Mouse (Mus musculus) stomach, embryonic 15.5 days (tissue): Measurements from ENCODE around the gene Prr19. TPM values are rescaled to one million over a fixed set of nuclear protein-coding genes. Genes with fewer than 3 reads are reported as not detected.
A peak's percentile ranks its signal among the peaks of the same experiment; 100 is the strongest.

ENCODE experiments used
- ATAC-seq: fragments of 200-750 bp; cut with Nextera tagmentation; 2 replicates; pipeline ENCODE4 v1.8.0; 2017; ENCODE audit warnings: low read depth, moderate number of reproducible peaks, moderate TSS enrichment; ENCODE audit not compliant: insufficient read depth, low FRiP score
- H3K27ac ChIP-seq: fragments of 300-500 bp; sonication (generic); 2 replicates; pipeline ENCODE4 v1.5.1; 2015; ENCODE audit warnings: mild to moderate bottlenecking, inconsistent platforms
- H3K27me3 ChIP-seq: fragments of 300-500 bp; sonication (generic); replicated peaks from 2 replicates; pipeline ENCODE4 v1.6.1; 2015; ENCODE audit warnings: inconsistent platforms
- H3K36me3 ChIP-seq: fragments of 300-500 bp; sonication (generic); 2 replicates; pipeline ENCODE4 v1.6.1; 2015; ENCODE audit warnings: inconsistent platforms
- H3K4me1 ChIP-seq: fragments of 300-500 bp; sonication (generic); 2 replicates; pipeline ENCODE4 v1.6.1; 2015; ENCODE audit warnings: inconsistent platforms
- H3K4me2 ChIP-seq: fragments of 300-500 bp; sonication (generic); 2 replicates; pipeline ENCODE4 v1.6.1; 2015; ENCODE audit warnings: mild to moderate bottlenecking, inconsistent platforms
- H3K4me3 ChIP-seq: fragments of 300-500 bp; sonication (generic); replicated peaks from 2 replicates; pipeline ENCODE4 v1.5.1; 2015; ENCODE audit warnings: inconsistent platforms
- H3K9ac ChIP-seq: fragments of 300-500 bp; sonication (generic); 2 replicates; pipeline ENCODE4 v1.6.1; 2015; ENCODE audit warnings: inconsistent platforms
- H3K9me3 ChIP-seq: fragments of 300-500 bp; sonication (generic); 2 replicates; pipeline ENCODE4 v1.6.1; 2016; ENCODE audit warnings: inconsistent platforms
- WGBS: fragments of 180-500 bp; shearing (Covaris S2); methylation state at CpG from one replicate; pipeline ENCODE4 v1.1.7; 2015; 5-methylcytosine and 5-hydroxymethylcytosine counted together
- polyA plus RNA-seq: library from polyadenylated mRNA; unstranded; fragments of >200 nt; fragmentation: Nextera tagmentation; extraction: Ambion mirVana; gene quantifications from 2 replicates; pipeline ENCODE4 v1.2.1, GENCODE M21; 2015

Gene Prr19
- polyA plus RNA-seq, 1 experiment from 2014 or later: 0.41 TPM

DNA sequence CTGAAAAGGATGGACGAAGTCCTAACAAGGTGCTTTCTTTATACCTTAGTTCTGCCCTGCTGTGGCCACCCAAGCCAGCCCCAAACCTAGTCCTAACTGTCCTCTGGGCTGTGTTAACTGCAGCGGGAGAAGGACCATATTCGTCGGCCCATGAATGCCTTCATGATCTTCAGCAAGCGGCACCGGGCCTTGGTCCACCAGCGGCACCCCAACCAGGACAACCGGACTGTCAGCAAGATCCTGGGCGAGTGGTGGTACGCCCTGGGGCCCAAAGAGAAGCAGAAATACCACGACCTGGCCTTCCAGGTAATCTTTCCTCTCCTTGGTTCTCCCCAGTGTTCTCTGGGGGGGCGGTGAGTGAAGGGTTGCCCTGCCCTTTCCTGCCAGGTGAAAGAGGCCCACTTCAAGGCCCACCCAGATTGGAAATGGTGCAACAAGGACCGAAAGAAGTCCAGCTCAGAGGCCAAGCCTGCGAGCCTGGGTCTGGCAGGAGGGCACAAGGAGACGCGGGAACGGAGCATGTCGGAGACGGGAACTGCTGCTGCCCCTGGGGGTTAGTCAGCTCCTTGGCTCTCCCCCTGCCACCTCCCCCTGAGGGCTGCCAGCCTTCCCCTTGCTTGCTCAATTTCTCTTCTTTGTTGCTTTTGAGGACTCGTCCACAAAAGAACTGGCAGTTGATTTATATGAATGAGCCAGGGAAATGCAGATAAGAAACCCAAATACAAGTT lies 15.5 kb upstream of the Prr19 start:
- no peak for ATAC-seq
- 93% methylated on average over 20 of the region's 20 CpGs for WGBS
- Histone ChIP-seq H3K36me3 (peaks cover 58% of the 10 kb centered on the region), H3K4me3 (no peak overlapping the region), H3K4me2 (no peak overlapping the region), H3K27ac (no peak overlapping the region), H3K4me1 (peaks cover 35% of the 10 kb centered on the region), H3K27me3 (no peaks in the 10 kb centered on the region), H3K9me3 (no peaks in the 10 kb centered on the region), H3K9ac (no peak overlapping the region)

- Histone ChIP-seq H3K4me2 (no peak overlapping the region), H3K36me3 (peaks cover 70% of the 10 kb centered on the region), H3K9me3 (no peaks in the 10 kb centered on the region), H3K4me3 (no peak overlapping the region), H3K4me1 (peaks cover 26% of the 10 kb centered on the region), H3K9ac (no peak overlapping the region), H3K27ac (no peak overlapping the region), H3K27me3 (no peaks in the 10 kb centered on the region)
- no peak for ATAC-seq
- 79% methylated on average over 8 of the region's 8 CpGs for WGBS
These were observed 14.2 kb upstream of the Prr19 start for GRCm38 (mm10) chr7:25286989-25287388.

GRCm38 (mm10) chr7:25288011-25288410 lies 13.2 kb upstream of the Prr19 start:
- H3K9me3 ChIP-seq: no peaks in the 10 kb centered on the region
- WGBS: 86% methylated on average over 12 of the region's 12 CpGs
- H3K4me2 ChIP-seq: no peak overlapping the region
- H3K36me3 ChIP-seq: peaks cover 79% of the 10 kb centered on the region
- no peak overlapping the region for H3K27ac ChIP-seq
- H3K4me1 ChIP-seq: peaks cover 26% of the 10 kb centered on the region
- no peaks in the 10 kb centered on the region for H3K27me3 ChIP-seq
- H3K4me3 ChIP-seq: no peak overlapping the region
- no peak for ATAC-seq
- no peak overlapping the region for H3K9ac ChIP-seq

DNA sequence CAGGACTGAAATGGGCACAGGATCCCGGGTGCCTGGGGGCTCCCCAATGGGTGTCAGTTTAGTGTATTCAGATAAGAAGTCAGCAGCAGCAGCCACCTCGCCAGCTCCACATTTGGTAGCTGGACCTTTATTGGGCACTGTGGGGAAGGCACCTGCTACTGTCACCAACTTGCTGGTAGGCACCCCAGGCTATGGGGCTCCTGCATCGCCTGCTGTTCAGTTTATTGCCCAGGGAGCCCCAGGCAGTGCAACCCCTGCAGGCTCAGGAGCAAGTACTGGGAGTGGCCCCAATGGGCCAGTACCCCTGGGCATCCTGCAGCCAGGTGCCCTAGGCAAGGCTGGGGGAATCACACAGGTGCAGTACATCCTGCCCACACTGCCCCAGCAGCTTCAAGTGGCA lies 12.5 kb upstream of the Prr19 start:
- WGBS: 89% methylated on average over 3 of the region's 3 CpGs
- Histone ChIP-seq H3K4me3 (no peak overlapping the region), H3K36me3 (peaks cover 86% of the 10 kb centered on the region), H3K4me1 (peaks cover 19% of the 10 kb centered on the region), H3K4me2 (no peak overlapping the region), H3K9ac (no peak overlapping the region), H3K27me3 (no peaks in the 10 kb centered on the region), H3K27ac (no peak overlapping the region), H3K9me3 (no peaks in the 10 kb centered on the region)
- ATAC-seq: no peak

GRCm38 (mm10) chr7:25289925-25290324 lies 11.3 kb upstream of the Prr19 start:
- Histone ChIP-seq H3K9me3 (no peaks in the 10 kb centered on the region), H3K27ac (no peak overlapping the region), H3K27me3 (no peaks in the 10 kb centered on the region), H3K4me2 (no peak overlapping the region), H3K4me1 (peaks cover 7% of the 10 kb centered on the region), H3K4me3 (no peak overlapping the region), H3K36me3 (peaks cover 92% of the 10 kb centered on the region), H3K9ac (no peak overlapping the region)
- ATAC-seq: no peak
- 95% methylated on average over 3 of the region's 3 CpGs for WGBS

GRCm38 (mm10) chr7:25290463-25290862 lies 10.7 kb upstream of the Prr19 start:
- 92% methylated on average over 1 of the region's 1 CpGs for WGBS
- Histone ChIP-seq H3K4me1 (peaks cover 6% of the 10 kb centered on the region), H3K27ac (0 out of 2 replicates have a peak overlapping the region, but pooled peaks have one; percentile 11), H3K4me2 (no peak overlapping the region), H3K9me3 (no peaks in the 10 kb centered on the region), H3K9ac (no peak overlapping the region), H3K4me3 (no peak overlapping the region), H3K27me3 (no peaks in the 10 kb centered on the region), H3K36me3 (peaks cover 86% of the 10 kb centered on the region)
- ATAC-seq: 0 out of 2 replicates have a peak, but pooled peaks have one; percentile 3

- no peak overlapping the region for H3K9ac ChIP-seq
- peaks cover 83% of the 10 kb centered on the region for H3K36me3 ChIP-seq
- no peak overlapping the region for H3K4me2 ChIP-seq
- H3K9me3 ChIP-seq: no peaks in the 10 kb centered on the region
- 66% methylated on average over 2 of the region's 2 CpGs for WGBS
- no peak overlapping the region for H3K27ac ChIP-seq
- ATAC-seq: peak; percentile 9; the same call in 1 of the 2 replicates
- H3K27me3 ChIP-seq: no peaks in the 10 kb centered on the region
- H3K4me1 ChIP-seq: peaks cover 8% of the 10 kb centered on the region
- no peak overlapping the region for H3K4me3 ChIP-seq
These were observed 10.3 kb upstream of the Prr19 start for GRCm38 (mm10) chr7:25290911-25291310.

GRCm38 (mm10) chr7:25292107-25292506 lies 9.1 kb upstream of the Prr19 start:
- peaks cover 19% of the 10 kb centered on the region for H3K4me1 ChIP-seq
- no peak overlapping the region for H3K9ac ChIP-seq
- H3K9me3 ChIP-seq: no peaks in the 10 kb centered on the region
- no peak for ATAC-seq
- H3K4me2 ChIP-seq: no peak overlapping the region
- H3K36me3 ChIP-seq: peaks cover 71% of the 10 kb centered on the region
- no peak overlapping the region for H3K4me3 ChIP-seq
- H3K27me3 ChIP-seq: no peaks in the 10 kb centered on the region
- WGBS: 60% methylated on average over 7 of the region's 7 CpGs
- no peak overlapping the region for H3K27ac ChIP-seq

GRCm38 (mm10) chr7:25293191-25293739 lies 7.9 kb upstream of the Prr19 start:
- H3K36me3 ChIP-seq: peaks cover 60% of the 10 kb centered on the region
- H3K9ac ChIP-seq: no peak overlapping the region
- H3K27ac ChIP-seq: no peak overlapping the region
- ATAC-seq: no peak
- H3K9me3 ChIP-seq: no peaks in the 10 kb centered on the region
- peaks cover 19% of the 10 kb centered on the region for H3K4me1 ChIP-seq
- no peaks in the 10 kb centered on the region for H3K27me3 ChIP-seq
- no peak overlapping the region for H3K4me2 ChIP-seq
- WGBS: 71% methylated on average over 10 of the region's 10 CpGs
- H3K4me3 ChIP-seq: no peak overlapping the region

GRCm38 (mm10) chr7:25294495-25294894 lies 6.7 kb upstream of the Prr19 start:
- Histone ChIP-seq H3K36me3 (peaks cover 48% of the 10 kb centered on the region), H3K9ac (no peak overlapping the region), H3K27me3 (no peaks in the 10 kb centered on the region), H3K4me2 (no peak overlapping the region), H3K4me1 (peaks cover 19% of the 10 kb centered on the region), H3K27ac (no peak overlapping the region), H3K9me3 (no peaks in the 10 kb centered on the region), H3K4me3 (no peak overlapping the region)
- no peak for ATAC-seq
- 88% methylated on average over 4 of the region's 4 CpGs for WGBS

DNA sequence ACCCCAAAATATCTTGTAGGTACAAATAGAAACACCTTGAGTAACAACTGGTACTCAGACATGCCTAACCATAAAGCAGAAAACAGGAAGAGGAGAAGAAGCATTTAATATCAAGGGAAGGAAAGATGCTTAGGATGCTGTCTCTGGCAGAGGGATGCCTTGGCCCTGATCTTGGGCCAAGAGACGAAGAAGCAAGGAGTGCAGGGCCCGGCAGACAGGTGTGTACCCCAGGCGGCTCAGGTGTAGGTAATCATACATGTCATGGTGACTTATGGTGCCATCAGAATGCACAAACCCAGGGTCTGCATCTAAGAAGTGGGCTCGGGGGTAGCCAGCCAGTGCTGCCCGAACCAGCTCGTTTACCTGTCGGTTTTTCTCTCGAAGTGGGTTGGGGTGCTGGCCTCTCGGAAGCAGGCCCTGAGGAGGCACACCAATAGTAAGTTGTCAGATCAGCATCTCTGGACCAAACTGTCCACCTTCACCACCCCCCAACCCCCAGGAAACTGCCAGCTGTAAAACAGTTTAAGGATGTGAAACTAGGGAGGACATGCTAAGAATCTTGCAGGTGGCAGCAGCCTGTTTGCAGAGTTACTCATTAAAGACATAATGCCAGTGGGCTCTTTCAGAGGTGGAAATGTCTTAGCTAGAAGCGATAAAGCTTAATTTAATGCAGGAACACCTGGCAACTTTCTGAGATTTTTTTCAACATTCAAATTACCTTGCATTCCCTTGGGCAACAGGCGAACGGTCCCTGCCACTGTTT lies 6.1 kb upstream of the Prr19 start:
- Histone ChIP-seq H3K36me3 (peaks cover 41% of the 10 kb centered on the region), H3K9ac (no peak overlapping the region), H3K27ac (no peak overlapping the region), H3K4me2 (no peak overlapping the region), H3K9me3 (no peaks in the 10 kb centered on the region), H3K4me1 (peaks cover 19% of the 10 kb centered on the region), H3K4me3 (no peak overlapping the region), H3K27me3 (no peaks in the 10 kb centered on the region)
- ATAC-seq: no peak
- WGBS: 87% methylated on average over 12 of the region's 12 CpGs

- H3K9ac ChIP-seq: peak overlapping the region; percentile 76
- peak overlapping the region; percentile 92 for H3K4me2 ChIP-seq
- ATAC-seq: peak; percentile 19; the same call in 1 of the 2 replicates
- peaks cover 25% of the 10 kb centered on the region for H3K36me3 ChIP-seq
- H3K4me3 ChIP-seq: peak overlapping the region; percentile 70
- under 1% methylated on average over 21 of the region's 21 CpGs for WGBS
- no peaks in the 10 kb centered on the region for H3K27me3 ChIP-seq
- H3K4me1 ChIP-seq: peaks cover 14% of the 10 kb centered on the region
- H3K9me3 ChIP-seq: no peaks in the 10 kb centered on the region
- H3K27ac ChIP-seq: peak overlapping the region; percentile 98
These were observed 4.2 kb upstream of the Prr19 start for GRCm38 (mm10) chr7:25296945-25297453.
